Mouse (Mus musculus): ENCODE measurements at regions not wholly inside any gene's neighbourhood (a gene's known extent, or its start where the extent isn't known, plus 50 kb on each side); places are given as distances from the start of the nearest gene placed in this dataset.

- no peak for DNase-seq
These were observed 54.7 kb upstream of the Pappa2 start for GRCm38 (mm10) chr1:159034952-159035351.

- no peak for DNase-seq
These were observed 56.1 kb upstream of the Pappa2 start for GRCm38 (mm10) chr1:159036371-159036770.

DNA sequence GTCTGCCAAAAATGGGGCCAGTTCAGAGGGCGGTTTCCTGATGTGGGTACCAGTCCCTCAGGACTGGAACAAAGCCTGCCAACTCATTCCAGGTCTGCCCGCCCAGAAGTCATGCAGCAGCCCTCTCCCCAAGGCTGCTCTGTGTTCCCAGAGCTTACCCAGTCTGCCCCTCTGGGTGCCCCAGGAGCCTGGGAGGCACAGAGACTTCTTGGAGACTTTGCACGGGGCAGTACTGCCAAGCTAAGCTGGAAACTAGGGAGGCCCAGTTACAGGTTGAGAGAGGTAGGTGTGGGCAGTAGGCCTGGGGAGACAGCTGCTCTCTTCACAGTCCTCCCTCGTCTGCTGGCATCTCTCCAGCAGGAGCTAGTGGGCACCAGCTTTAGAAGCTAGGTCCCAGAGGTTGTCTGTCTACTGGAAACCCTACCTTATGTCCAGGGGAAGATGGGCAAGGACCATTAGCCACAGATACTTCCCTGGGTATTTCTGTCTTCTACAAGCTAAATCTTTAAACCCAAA, 65.6 kb upstream of the Pappa2 start:
- DNase-seq = no peak

DNA sequence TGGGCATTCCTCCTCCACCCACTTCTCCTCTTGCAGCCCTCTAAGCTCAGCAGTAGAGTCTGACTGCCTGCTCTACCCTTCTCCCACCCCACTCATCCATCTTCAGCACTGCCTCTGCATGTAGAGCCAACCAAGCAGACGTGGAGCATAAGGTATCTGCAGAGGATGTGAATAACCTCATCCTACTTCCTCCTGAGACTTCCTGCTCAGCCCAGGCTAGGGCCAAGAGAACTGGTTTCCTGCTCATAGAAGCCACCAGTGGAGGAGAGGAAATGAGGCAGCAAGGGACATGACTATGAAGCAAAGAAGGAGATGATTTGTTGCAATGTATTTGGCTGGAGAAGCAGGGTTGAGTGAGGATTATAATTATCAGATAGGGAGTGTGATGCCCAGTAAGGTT, 84.7 kb upstream of the Pappa2 start:
- no peak for DNase-seq

DNA sequence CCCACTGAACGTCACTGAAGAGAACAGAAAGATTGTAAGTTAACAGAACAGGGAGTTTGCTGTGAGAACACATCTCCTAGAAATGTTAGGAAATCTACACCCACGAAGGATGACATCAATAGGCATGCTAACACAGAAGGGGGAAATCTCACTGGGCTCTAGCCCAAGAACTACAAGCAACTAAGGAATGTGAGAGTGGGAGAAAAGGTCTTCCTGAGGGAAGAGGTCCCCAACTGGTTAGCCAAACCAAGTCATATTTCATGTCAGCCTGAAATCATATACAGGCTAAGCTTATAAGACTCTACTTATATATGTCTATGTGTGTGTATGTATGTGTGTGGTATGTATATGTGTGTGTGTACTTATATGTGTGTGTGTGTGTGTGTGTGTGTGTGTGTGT, 118.9 kb upstream of the Pappa2 start:
- no peak for DNase-seq

DNA sequence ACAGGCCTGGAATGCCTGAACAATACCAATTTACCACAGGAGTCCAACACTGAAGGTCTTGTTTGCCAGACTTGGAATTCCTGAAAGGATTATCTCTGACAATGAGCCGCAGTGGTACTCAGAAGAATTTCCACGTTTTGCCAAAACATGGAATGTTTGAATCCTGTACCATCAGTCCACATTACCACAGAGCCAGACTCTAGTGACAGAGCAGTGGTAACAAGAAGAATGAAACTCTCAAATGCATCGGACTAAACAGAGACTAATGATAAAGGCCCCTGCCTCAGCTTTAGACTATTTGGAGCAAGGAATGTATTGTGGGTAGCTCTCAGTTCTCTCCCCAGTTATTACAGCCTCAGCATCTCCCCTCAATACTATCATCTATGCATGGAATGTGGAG, 109.9 kb upstream of the Cop1 start:
- no peak for DNase-seq

GRCm38 (mm10) chr1:159124874-159125273, 107.2 kb upstream of the Cop1 start:
- no peak for DNase-seq

GRCm38 (mm10) chr1:159135301-159135700, 96.8 kb upstream of the Cop1 start:
- peak in 1 of 2 experiments; percentile 48 for DNase-seq

DNA sequence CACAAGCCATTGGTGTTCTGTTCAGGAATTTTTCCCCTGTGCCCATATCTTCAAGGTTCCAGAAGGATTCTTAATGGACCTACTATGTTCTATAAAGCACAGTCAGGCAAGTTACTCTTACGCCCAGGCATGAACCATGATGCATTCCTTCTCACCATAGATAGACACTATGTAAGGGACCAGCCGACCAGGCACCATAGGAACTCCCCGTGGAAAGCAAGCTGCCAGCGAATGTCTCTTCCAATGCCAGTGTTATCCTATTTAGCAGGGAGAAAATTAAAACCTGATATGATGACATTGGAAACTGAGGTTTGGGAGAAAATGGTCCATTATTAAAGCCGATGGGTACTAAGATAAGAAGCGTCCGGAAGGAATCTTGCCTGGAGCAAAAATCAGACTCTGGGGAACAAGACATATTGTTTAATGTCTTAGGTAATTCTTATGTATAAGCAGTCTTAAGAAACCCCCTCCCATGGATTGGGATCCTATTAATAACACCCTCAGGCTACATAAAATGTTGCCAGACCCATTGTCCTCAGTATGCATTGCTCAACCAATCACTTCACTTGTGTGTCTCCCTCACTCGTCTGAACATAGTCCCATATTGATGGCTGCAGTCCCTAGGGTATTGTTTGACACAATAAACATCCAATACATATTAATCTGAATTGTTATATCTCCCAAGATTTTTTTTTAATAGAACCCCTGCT, 84.2 kb upstream of the Cop1 start:
- DNase-seq = no peak

- no peak for DNase-seq
These were observed 83.5 kb upstream of the Cop1 start for GRCm38 (mm10) chr1:159148498-159149187.

DNA sequence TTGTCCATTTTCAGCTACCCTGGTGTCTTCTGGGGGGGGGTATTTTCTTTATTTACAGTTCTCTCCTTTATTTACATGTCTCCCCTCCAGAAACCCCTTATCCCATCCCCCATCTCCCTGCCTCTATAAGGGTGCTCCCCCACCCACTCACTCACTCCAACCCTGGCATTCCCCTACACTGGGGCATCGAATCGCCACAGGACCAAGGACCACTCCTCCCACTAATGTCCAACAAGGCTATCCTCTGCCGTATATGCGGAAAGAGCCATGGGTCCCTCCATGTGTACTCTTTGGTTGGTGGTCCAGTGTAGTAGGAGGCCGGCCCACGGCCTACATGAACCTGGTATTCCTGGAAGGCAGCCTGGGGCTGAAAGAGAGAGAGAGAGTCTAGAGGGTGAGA, 82.9 kb upstream of the Cop1 start:
- no peak for DNase-seq

DNA sequence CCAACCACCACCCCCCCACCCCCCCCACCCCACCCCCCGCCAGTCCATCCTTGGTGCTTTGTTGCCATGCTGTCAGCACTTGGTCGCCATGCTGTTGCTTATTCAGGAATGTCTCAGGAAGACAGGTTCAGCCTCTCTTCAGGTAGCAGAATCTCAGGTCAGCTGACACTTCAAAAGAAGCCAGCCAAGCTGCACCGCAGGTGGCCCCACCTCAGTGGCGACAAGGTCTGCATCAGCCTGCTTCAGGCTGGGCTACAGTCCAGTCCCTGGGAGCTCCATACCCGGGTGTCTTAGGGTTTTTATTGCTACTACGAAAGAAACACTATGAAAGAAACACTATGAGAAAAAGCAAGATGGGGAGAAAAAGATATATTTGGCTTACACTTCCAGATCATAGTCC, 82.4 kb upstream of the Cop1 start:
- DNase-seq = no peak

GRCm38 (mm10) chr1:159150351-159150750, 81.8 kb upstream of the Cop1 start:
- no peak for DNase-seq

GRCm38 (mm10) chr1:159156428-159156827, 75.7 kb upstream of the Cop1 start:
- DNase-seq = no peak

GRCm38 (mm10) chr1:159160035-159160960, 71.8 kb upstream of the Cop1 start:
- no peak for DNase-seq

DNA sequence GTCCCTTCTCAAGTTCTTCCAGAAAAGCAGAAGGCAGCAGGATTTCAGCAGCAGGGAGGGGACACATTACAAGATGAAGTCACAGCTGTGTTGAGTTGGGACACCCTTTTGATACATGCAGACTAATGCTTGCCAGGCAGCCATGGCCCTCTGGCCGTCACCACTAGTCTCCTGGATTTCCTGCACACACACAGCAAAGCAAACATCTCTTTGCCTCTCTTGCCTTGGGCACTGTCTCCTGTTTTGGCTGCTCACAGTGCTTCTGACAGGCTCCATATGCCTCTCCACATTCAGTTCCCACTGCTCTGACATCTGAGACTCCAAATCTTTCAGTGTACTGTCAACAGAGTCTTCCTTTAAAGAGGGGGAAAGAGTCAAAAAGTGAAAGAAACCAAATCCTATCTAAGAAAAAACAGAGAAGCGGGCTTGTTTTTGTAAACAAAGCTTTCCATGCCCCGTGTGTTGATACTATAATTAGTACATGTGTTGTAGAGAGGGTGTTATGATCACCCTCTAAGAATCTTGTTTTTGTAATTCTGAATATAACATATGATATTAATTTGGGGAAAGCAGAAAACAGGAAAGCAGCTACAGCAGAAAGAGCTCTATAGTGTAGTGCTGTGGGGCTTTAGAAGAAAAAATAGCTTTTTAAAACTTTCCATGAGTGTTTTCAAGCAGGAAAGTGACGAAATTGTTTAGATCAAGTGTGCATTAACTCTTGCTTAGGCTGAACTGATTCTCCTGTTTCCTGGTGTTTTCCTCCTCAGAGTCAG, 68.8 kb upstream of the Cop1 start:
- DNase-seq = no peak

DNA sequence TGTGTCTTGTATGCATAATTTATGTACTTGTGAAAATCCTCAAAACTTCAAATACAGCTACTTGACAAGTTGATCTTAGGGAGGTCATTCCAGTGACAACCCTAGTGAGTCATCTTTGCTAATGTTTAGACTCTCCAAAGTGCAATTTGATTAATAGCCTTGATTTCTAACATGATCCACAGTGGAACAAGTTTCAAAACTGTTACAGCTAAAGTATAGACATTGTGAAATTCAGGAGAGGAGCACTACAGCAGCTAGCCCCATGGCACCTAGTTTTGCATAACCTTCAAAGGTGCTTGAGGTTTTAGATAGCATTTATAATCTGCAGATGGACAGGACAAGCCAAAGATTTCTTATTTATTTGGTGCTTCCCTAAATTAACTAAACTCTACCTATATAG, 50.1 kb upstream of the Cop1 start:
- DNase-seq = no peak
